Mouse (Mus musculus) adrenal gland, postnatal 14 days (tissue): ENCODE measurements at regions not wholly inside any gene's neighbourhood (a gene's known extent, or its start where the extent isn't known, plus 50 kb on each side); places are given as distances from the start of the nearest gene placed in this dataset.
A peak's percentile ranks its signal among the peaks of the same experiment; 100 is the strongest.

Experiments
- DNase-seq: peaks from one replicate; pipeline ENCODE4 v3.0.0; 2021; ENCODE audit warnings: mixed read lengths

DNA sequence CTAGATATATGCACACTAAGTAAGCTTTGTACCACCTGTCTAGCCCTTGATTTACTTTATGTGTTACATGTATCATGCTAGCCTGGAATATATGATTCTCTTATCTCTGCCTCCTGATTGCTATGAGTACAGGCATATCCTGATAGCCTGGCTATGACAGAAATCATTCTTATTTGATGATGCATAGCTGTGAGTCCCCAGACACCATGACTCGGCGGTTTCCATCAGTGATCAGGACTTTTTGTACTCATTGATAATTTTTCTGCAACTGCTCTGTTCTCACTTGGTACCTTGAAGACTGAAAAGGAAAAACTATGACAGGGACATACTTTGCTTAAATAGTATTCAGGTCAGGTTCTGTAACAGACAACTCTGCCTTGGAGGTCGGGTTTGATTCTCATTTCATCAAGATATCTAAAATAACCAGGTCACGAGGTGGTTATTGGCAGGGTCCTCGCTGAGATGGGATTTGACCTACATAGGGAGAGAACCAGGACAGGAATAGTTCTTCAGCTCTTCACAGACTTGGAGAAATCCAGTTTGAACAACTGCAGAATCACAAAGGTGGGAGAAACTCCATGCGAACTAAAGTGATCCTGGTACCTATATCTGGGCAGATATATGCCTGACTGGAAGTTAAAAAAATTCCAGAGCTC is 320.2 kb upstream of the Ubash3b start:
- no peak for DNase-seq

- DNase-seq, result peak; percentile 74
These were observed 318.6 kb upstream of the Ubash3b start for GRCm38 (mm10) chr9:41479854-41480749.

DNA sequence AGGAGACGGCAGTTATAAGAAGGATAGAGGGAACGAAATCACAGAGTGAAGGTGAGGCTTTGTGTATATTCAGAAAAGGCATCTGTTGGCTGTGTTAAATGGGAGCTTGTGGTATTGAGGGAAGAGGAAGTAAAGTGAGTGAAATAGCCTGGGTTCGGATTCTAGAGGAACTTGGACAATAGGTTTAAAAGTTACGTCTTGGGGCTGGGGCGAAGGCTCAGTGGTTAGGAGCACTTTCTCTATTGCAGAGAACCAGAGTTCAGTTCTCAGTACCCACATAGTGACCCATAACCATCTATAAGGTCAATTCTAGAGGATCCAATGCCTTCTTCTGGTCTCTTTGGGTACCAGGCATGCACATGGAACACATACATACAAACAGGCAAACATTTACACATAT is 317.6 kb upstream of the Ubash3b start:
- DNase-seq, result no peak

DNA sequence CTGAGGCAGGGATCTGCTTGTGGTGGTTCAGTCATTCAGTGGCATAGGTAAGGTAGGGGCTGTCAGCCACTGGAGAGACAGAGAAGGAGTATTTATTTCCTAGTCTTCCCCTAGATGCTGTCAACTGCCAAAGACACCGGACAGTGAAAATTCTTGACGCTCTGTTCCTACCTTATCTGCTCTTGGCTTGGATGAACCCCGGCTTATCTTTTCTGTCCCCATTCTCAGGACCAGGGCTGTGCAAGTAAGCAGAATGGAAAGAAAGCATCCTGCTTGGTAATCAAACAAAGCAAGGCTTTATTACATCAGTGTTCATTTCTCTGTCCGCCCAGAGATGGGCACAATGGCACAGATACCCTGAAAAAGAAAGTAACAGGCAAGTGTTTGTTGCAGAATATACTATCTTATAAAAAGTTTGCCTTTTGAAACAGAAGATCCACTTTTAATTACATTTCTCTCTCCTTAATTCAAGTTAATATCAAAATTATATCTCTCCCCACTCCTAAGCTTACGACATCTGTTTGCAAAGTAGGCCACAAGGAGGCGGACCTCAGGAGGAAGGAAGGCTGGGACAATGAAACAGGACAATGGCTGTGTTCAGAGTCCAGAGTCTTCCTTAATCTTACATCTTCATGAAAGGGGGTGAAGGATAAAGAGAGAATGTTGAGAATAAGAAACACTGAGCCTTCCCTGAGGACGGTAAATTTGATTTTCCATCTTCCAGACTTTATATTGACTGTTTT is 316.8 kb upstream of the Ubash3b start:
- DNase-seq, result no peak

GRCm38 (mm10) chr9:41475326-41475725 is 313.8 kb upstream of the Ubash3b start:
- no peak for DNase-seq

DNA sequence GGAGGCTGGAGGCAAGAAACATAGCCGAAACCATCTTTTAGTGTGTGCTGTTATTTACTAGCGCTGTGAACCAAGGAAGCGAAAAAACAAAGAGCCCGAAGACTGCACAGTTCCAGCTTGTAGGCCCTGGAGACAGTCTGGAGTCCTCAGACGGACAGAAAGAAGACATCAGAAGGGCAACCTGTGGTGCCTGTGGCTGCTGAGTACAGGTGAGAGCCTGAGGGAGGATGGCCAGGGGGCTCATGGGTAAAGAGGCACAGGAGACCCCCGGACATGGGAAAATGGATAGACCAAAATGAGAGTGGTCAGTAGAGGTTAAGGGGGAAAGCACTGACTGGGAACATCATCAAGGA is 313.4 kb upstream of the Ubash3b start:
- DNase-seq, result no peak

- DNase-seq, result peak; percentile 94
These were observed 312.9 kb upstream of the Ubash3b start for GRCm38 (mm10) chr9:41474244-41474944.

GRCm38 (mm10) chr9:41473506-41473905 is 312.0 kb upstream of the Ubash3b start:
- no peak for DNase-seq

DNA sequence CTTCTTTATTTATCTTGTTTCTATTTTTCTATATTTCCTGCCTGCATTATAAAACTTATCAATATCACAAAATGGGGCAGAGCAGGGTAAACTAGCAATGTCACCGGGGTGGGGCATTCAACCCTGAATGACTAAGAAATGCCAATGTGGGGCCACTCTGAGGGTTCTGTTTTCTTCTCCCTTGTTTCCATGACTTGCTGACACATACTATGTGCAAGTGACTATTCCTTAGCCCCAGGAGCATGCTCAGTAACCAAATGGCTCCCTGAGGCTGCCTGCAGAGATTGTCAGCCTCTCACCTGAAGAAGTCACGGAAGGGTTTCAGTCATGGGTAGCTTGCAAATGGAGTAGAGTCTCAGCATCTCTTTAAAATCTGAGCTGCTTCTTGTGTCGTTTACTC is 309.8 kb upstream of the Ubash3b start:
- no peak for DNase-seq

GRCm38 (mm10) chr9:41470010-41470409 is 308.5 kb upstream of the Ubash3b start:
- no peak for DNase-seq

DNA sequence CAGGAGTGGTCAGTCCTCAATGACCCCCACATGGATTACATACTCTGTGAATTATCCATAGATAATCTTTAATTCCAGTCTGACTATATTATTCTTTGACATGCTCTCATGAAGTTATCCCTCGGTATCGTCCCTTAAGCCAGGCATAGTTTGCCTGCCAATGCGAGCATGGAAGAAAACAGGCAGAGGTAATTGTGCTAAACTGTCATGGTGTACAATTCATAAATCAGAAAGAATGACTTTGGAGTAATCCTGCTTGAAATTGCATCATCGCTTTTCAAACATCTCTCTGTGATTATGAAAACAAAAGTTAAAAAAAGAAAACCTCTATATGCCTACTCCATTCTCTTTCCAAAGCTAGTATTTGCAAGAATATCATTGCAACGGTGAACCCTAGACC is 307.9 kb upstream of the Ubash3b start:
- DNase-seq, result no peak

DNA sequence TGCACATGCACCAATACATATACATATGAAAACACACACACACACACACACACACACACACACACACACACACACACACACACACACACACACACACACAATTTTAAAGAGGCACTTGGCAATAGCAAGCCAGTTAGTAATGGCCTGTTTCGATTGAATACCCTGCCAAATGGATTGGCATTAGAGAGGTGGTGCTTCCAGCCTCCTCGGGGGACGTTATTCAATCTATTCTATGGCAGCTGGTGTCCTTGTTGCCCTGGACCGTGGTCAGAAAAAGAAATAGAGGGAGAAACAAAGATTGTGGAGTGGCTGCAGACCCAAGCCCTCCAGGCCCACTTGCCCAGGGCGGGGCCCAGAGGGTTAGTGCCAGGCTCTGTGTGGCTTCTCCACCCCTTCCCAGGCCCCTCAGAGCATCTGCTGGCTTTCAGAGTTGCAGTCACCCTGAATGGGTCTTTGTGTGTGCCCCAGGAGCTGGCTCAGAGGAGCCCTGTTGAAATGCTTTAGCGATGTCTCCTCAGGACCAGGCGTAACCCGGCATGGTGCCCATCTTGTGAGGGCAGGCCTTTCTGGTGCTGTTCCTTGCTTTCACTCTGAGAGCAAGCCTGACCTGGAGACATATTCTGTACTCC is 302.7 kb upstream of the Ubash3b start:
- no peak for DNase-seq

- peak; percentile 95 for DNase-seq
These were observed 300.2 kb upstream of the Ubash3b start for GRCm38 (mm10) chr9:41461742-41462141.

GRCm38 (mm10) chr9:41460709-41461108 is 299.2 kb upstream of the Ubash3b start:
- no peak for DNase-seq

- no peak for DNase-seq
These were observed 295.5 kb upstream of the Ubash3b start for GRCm38 (mm10) chr9:41457003-41457402.

DNA sequence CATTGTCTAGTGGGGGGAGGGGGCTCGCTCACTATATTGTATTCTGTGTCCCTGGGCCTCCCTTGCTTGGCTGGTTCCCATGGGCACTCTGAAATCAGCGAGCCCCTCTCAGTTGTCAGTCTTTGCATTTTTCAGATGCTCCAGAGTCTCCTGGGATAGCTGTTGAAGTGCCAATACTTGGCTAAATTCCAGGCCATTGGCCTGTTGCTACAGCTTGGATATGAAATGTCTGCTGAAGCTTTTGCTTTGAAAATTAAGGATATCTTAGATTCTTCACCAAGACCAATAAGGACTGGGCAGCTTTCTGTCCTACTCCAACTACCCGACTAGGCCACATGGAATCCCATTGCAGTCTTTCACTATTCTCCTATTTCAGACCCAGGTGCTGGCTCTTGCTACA is 290.2 kb upstream of the Ubash3b start:
- DNase-seq, result no peak

- DNase-seq, result no peak
These were observed 287.7 kb upstream of the Ubash3b start for GRCm38 (mm10) chr9:41449233-41449632.

DNA sequence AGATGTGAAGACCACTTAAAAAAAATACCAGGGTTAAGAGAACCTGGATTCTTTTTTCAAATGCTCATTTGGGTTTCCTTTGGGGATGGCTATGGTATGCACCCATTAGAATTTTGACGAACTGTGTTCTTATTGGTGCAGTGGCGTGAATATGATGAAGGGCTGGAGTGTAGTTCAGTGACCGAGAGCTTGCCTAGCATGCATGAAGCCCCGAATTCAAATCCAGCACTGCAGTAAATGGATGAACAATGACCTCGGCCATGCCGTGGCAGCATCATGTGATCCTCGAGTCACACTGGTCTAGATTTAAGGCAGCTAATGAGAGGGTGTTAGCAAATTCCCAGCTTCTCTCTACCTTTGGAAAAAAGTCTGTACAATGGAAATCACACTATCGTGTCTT is 286.4 kb upstream of the Ubash3b start:
- DNase-seq, result no peak

DNA sequence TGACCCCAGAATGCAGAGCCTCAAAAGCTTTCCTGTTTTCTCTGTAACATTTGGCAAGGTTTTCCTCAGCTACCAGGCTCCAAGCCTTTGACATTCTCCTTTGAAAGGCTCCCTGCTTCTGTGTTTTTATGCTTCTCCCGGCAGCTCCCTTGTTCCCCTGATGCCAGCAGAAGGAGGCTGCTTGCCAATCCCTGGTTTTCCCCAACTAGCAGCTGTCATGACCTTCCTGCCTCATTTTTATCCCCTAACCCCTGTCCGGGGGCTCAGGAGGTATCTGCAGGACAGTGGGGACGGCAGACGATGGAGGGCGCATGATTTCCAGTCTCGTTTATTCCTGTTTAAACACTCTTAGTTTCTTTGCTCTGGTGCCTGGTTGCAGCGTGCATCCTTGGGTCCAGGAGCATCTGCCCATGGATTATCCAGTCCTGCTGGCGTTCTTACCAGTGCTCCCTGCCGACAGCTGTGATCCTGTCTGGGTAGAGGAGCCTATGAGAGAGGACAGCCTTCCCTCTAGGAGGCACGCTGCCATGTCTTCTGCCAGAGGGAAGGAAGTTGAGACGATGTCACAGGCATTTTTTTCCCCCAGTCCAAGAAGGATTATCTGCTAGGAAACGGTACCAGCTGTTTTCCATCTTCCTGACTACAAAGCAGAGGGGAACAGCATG is 285.8 kb upstream of the Ubash3b start:
- peak; percentile 25 for DNase-seq

DNA sequence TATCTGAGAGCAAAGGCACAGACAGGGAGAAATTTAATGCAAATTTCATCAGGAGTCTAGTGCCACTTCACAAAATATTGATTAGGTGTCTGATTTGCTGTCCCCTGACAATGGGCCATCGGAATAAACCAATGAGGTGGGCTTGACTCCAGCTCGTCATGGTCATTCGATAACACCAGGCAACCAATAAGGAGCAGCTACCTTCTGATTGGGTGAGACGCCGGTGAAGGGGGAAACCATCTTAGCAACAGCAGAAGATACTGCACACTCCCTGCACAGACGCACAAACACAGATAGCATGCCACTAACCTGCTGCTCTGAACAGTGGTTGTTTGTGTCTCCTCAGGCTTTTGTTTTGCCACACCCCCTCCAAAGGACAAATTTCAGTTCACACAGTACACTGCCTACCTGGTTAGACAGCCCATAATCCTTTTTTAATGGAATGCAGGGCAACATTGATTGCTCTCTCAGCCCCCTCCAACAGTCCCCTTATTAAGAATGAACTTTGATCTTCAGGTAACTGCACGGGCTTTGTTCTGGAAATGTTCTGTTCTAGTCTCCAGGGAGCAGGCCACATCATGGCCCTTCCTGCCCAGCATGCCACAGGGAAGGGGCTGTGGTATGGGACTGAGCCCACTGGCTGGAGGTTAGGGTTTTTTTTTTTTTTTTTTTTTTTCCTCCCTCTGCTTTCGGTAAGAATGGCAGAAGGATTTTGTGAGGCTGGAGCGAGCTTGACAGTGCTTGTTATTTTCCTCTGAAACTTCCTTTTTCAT is 285.1 kb upstream of the Ubash3b start:
- no peak for DNase-seq

GRCm38 (mm10) chr9:41442418-41442817 is 280.9 kb upstream of the Ubash3b start:
- no peak for DNase-seq
